In the genomic region with DNA sequence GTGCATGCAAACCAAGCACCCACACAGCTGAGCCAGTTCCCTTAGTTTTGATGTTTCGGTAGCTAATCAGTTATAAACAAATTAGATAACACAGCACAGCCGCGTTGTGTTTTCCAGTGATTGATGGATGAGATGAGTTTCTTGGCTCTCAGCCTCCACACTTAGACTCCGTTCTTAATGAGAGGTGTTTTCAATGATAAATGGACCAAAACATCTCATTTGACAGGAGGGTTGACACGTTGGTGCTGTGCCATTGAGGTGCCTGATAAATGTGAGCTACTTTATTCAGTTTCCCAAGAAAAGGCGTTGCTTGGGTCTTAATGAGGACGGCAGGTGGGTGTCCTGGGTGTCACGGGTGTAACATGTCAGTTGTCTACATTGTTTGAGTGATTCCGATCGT, we compare ENCODE assay signal across 17 mouse cellular contexts.
"Had no signal": no experiment of that assay in that cellular context is flagged by ENCODE, and none has a peak within 500 bp of the region (broad histone marks: within the 10 kb centered on the region; RNA-seq: fewer than 3 reads in every experiment).

No protein-coding gene starts in this region.

- H3K4me3 ChIP-seq: limb, embryonic 15.5 days; liver, embryonic 12.5 days; midbrain, embryonic 15.5 days; neural tube, embryonic 13.5 days had no signal

- H3K36me3 ChIP-seq: limb, embryonic 15.5 days; liver, embryonic 12.5 days; midbrain, embryonic 15.5 days; neural tube, embryonic 13.5 days had no signal

- H3K4me1 ChIP-seq: limb, embryonic 15.5 days; liver, embryonic 12.5 days; midbrain, embryonic 15.5 days; neural tube, embryonic 13.5 days had no signal

- DNase-seq: kidney, postnatal 36 days; layer of hippocampus, adult 9-11 months; layer of hippocampus, postnatal 36 days; lung, postnatal 10 days; lung, postnatal 4 days; retina, postnatal 1 day; right cerebral cortex, postnatal 4 days; spleen, adult 18-20 months; thymus, adult 18-20 months; thymus, postnatal 14 days had no signal

- H3K9ac ChIP-seq: limb, embryonic 15.5 days; liver, embryonic 12.5 days; lung, embryonic 14.5 days; midbrain, embryonic 15.5 days; neural tube, embryonic 13.5 days had no signal

- H3K27me3 ChIP-seq: limb, embryonic 15.5 days; liver, embryonic 12.5 days; midbrain, embryonic 15.5 days; neural tube, embryonic 13.5 days had no signal

- ATAC-seq: liver, embryonic 12.5 days; midbrain, embryonic 15.5 days had no signal

- H3K27ac ChIP-seq: kidney, postnatal 0 days; limb, embryonic 15.5 days; liver, embryonic 12.5 days; midbrain, embryonic 15.5 days; neural tube, embryonic 13.5 days had no signal

- H3K9me3 ChIP-seq: limb, embryonic 15.5 days; midbrain, embryonic 15.5 days; neural tube, embryonic 13.5 days had no signal

- H3K4me2 ChIP-seq: limb, embryonic 15.5 days; liver, embryonic 12.5 days; lung, embryonic 14.5 days; midbrain, embryonic 11.5 days; midbrain, embryonic 15.5 days; neural tube, embryonic 13.5 days had no signal
